Mouse (Mus musculus): Measurements from ENCODE around the gene Spag17.

DNA sequence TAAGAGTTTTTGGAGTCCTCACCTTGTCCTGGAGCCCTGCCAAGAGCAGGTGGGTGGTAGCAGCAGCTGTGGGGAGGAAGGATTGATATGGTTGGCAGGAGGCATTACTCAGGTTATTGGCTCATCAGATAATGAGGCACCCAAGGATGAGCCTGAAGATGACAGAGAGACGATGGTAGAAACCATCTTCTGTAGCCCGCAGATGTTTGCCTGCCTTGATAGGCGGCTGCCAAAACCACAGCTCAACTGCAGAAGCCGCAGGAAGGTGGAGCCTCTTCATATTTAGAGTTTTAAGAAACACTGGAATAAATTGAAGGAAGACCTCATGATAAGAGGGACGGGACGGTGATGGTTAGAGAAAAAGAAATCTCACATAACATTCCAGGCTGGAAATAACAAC is 42.0 kb upstream of the Spag17 start:
- no peak for TF ChIP-seq POLR2A (IDR thresholded peaks at IDR 0.05; ENCODE audit: borderline replicate concordance, insufficient read depth, low read length)
- no peak for TF ChIP-seq CTCF (IDR thresholded peaks at IDR 0.05; ENCODE audit: borderline replicate concordance, insufficient read depth, low read depth, low read length)
